Mouse (Mus musculus): ENCODE measurements around the gene Ptges3l. TPM values are rescaled to one million over a fixed set of nuclear protein-coding genes. Genes with fewer than 3 reads are reported as not detected.

Ptges3l gene
- polyA plus RNA-seq (2014; fragmentation: Illumina TruSeq; extraction: RNeasy Lipid Tissue Mini Kit (QIAGEN cat#74804); ENCODE audit: low read depth, low replicate concordance), result 2.0 TPM

GRCm38 (mm10) chr11:101424925-101425813 is at the start of gene Ptges3l, which contains the start of gene Rundc1:
Gene Ptges3l (minus strand): TSS chr11:101425333.
Gene Rundc1 (plus strand): TSS chr11:101425085.

GRCm38 (mm10) chr11:101465869-101466551 is 40.9 kb upstream of the Ptges3l start, which contains the start of gene Vat1:
Gene Vat1 (minus strand): TSS chr11:101466230.

GRCm38 (mm10) chr11:101464211-101465100 is 39.3 kb upstream of the Ptges3l start, which contains the start of gene Rnd2:
Gene Rnd2 (plus strand): TSS chr11:101464999.

GRCm38 (mm10) chr11:101448274-101448746 is 23.2 kb upstream of the Ptges3l start, which contains the start of gene Ifi35:
Gene Ifi35 (plus strand): TSS chr11:101448407.

GRCm38 (mm10) chr11:101442127-101442693 is 17.1 kb upstream of the Ptges3l start, which contains the start of gene Rpl27:
Gene Rpl27 (plus strand): TSS chr11:101442298.

GRCm38 (mm10) chr11:101424105-101424851 is 855 bp downstream of the Ptges3l start, which contains the start of gene Gm27029:
Gene Gm27029 (minus strand): TSS chr11:101424796.

GRCm38 (mm10) chr11:101417101-101417855 is 7.9 kb downstream of the Ptges3l start, which contains the start of gene Aarsd1:
Gene Aarsd1 (minus strand): TSS chr11:101417615.

Other genes starting within 250 kb of the Ptges3l start
- gene Ccr10, start 249.9 kb downstream of the Ptges3l start, polyA plus RNA-seq (2014; fragmentation: Illumina TruSeq; extraction: RNeasy Lipid Tissue Mini Kit (QIAGEN cat#74804); ENCODE audit: low read depth, low replicate concordance), result not detected
- 30.4 TPM for gene Ezh1, start 198.9 kb downstream of the Ptges3l start, polyA plus RNA-seq (2014; fragmentation: Illumina TruSeq; extraction: RNeasy Lipid Tissue Mini Kit (QIAGEN cat#74804); ENCODE audit: low read depth, low replicate concordance)
- 6.7 TPM for gene Ramp2, start 179.3 kb downstream of the Ptges3l start, polyA plus RNA-seq (2014; fragmentation: Illumina TruSeq; extraction: RNeasy Lipid Tissue Mini Kit (QIAGEN cat#74804); ENCODE audit: low read depth, low replicate concordance)
- 115 TPM for gene Vps25, start 171.6 kb downstream of the Ptges3l start, polyA plus RNA-seq (2014; fragmentation: Illumina TruSeq; extraction: RNeasy Lipid Tissue Mini Kit (QIAGEN cat#74804); ENCODE audit: low read depth, low replicate concordance)
- 2.6 TPM for gene Wnk4, start 164.8 kb downstream of the Ptges3l start, polyA plus RNA-seq (2014; fragmentation: Illumina TruSeq; extraction: RNeasy Lipid Tissue Mini Kit (QIAGEN cat#74804); ENCODE audit: low read depth, low replicate concordance)
- gene Cntd1, start 146.3 kb downstream of the Ptges3l start, polyA plus RNA-seq (2014; fragmentation: Illumina TruSeq; extraction: RNeasy Lipid Tissue Mini Kit (QIAGEN cat#74804); ENCODE audit: low read depth, low replicate concordance), result 4.6 TPM
- 13.9 TPM for gene Coa3, start 146.2 kb downstream of the Ptges3l start, polyA plus RNA-seq (2014; fragmentation: Illumina TruSeq; extraction: RNeasy Lipid Tissue Mini Kit (QIAGEN cat#74804); ENCODE audit: low read depth, low replicate concordance)
- gene Becn1, start 123.0 kb downstream of the Ptges3l start, polyA plus RNA-seq (2014; fragmentation: Illumina TruSeq; extraction: RNeasy Lipid Tissue Mini Kit (QIAGEN cat#74804); ENCODE audit: low read depth, low replicate concordance), result 96.1 TPM
- gene Psme3, start 109.1 kb downstream of the Ptges3l start, polyA plus RNA-seq (2014; fragmentation: Illumina TruSeq; extraction: RNeasy Lipid Tissue Mini Kit (QIAGEN cat#74804); ENCODE audit: low read depth, low replicate concordance), result 180 TPM
- gene Aoc2, start 100.3 kb downstream of the Ptges3l start, polyA plus RNA-seq (2014; fragmentation: Illumina TruSeq; extraction: RNeasy Lipid Tissue Mini Kit (QIAGEN cat#74804); ENCODE audit: low read depth, low replicate concordance), result 0.28 TPM
- gene Aoc3, start 94.7 kb downstream of the Ptges3l start, polyA plus RNA-seq (2014; fragmentation: Illumina TruSeq; extraction: RNeasy Lipid Tissue Mini Kit (QIAGEN cat#74804); ENCODE audit: low read depth, low replicate concordance), result 2.3 TPM
- gene G6pc, start 57.8 kb downstream of the Ptges3l start, polyA plus RNA-seq (2014; fragmentation: Illumina TruSeq; extraction: RNeasy Lipid Tissue Mini Kit (QIAGEN cat#74804); ENCODE audit: low read depth, low replicate concordance), result 542 TPM
- gene Aarsd1, start 7.7 kb downstream of the Ptges3l start, polyA plus RNA-seq (2014; fragmentation: Illumina TruSeq; extraction: RNeasy Lipid Tissue Mini Kit (QIAGEN cat#74804); ENCODE audit: low read depth, low replicate concordance), result 10.7 TPM
- 0.81 TPM for gene Gm27029, start 537 bp downstream of the Ptges3l start, polyA plus RNA-seq (2014; fragmentation: Illumina TruSeq; extraction: RNeasy Lipid Tissue Mini Kit (QIAGEN cat#74804); ENCODE audit: low read depth, low replicate concordance)
- 3.9 TPM for gene Rundc1, start 248 bp downstream of the Ptges3l start, polyA plus RNA-seq (2014; fragmentation: Illumina TruSeq; extraction: RNeasy Lipid Tissue Mini Kit (QIAGEN cat#74804); ENCODE audit: low read depth, low replicate concordance)
- 36.8 TPM for gene Rpl27, start 17.0 kb upstream of the Ptges3l start, polyA plus RNA-seq (2014; fragmentation: Illumina TruSeq; extraction: RNeasy Lipid Tissue Mini Kit (QIAGEN cat#74804); ENCODE audit: low read depth, low replicate concordance)
- gene Ifi35, start 23.1 kb upstream of the Ptges3l start, polyA plus RNA-seq (2014; fragmentation: Illumina TruSeq; extraction: RNeasy Lipid Tissue Mini Kit (QIAGEN cat#74804); ENCODE audit: low read depth, low replicate concordance), result 0.93 TPM
- gene Rnd2, start 39.7 kb upstream of the Ptges3l start, polyA plus RNA-seq (2014; fragmentation: Illumina TruSeq; extraction: RNeasy Lipid Tissue Mini Kit (QIAGEN cat#74804); ENCODE audit: low read depth, low replicate concordance), result 4.5 TPM
- gene Vat1, start 40.9 kb upstream of the Ptges3l start, polyA plus RNA-seq (2014; fragmentation: Illumina TruSeq; extraction: RNeasy Lipid Tissue Mini Kit (QIAGEN cat#74804); ENCODE audit: low read depth, low replicate concordance), result 1.5 TPM
- 0.32 TPM for gene Brca1, start 126.6 kb upstream of the Ptges3l start, polyA plus RNA-seq (2014; fragmentation: Illumina TruSeq; extraction: RNeasy Lipid Tissue Mini Kit (QIAGEN cat#74804); ENCODE audit: low read depth, low replicate concordance)
- 182 TPM for gene Nbr1, start 126.8 kb upstream of the Ptges3l start, polyA plus RNA-seq (2014; fragmentation: Illumina TruSeq; extraction: RNeasy Lipid Tissue Mini Kit (QIAGEN cat#74804); ENCODE audit: low read depth, low replicate concordance)
- 36.1 TPM for gene Tmem106a, start 156.9 kb upstream of the Ptges3l start, polyA plus RNA-seq (2014; fragmentation: Illumina TruSeq; extraction: RNeasy Lipid Tissue Mini Kit (QIAGEN cat#74804); ENCODE audit: low read depth, low replicate concordance)
- gene Gm11634, start 173.9 kb upstream of the Ptges3l start, polyA plus RNA-seq (2014; fragmentation: Illumina TruSeq; extraction: RNeasy Lipid Tissue Mini Kit (QIAGEN cat#74804); ENCODE audit: low read depth, low replicate concordance), result not detected
- not detected for gene Rdm1, start 201.9 kb upstream of the Ptges3l start, polyA plus RNA-seq (2014; fragmentation: Illumina TruSeq; extraction: RNeasy Lipid Tissue Mini Kit (QIAGEN cat#74804); ENCODE audit: low read depth, low replicate concordance)
- 7.3 TPM for gene Arl4d, start 240.2 kb upstream of the Ptges3l start, polyA plus RNA-seq (2014; fragmentation: Illumina TruSeq; extraction: RNeasy Lipid Tissue Mini Kit (QIAGEN cat#74804); ENCODE audit: low read depth, low replicate concordance)